Mouse (Mus musculus): ENCODE measurements at regions not wholly inside any gene's neighbourhood (a gene's known extent, or its start where the extent isn't known, plus 50 kb on each side); places are given as distances from the start of the nearest gene placed in this dataset.

GRCm38 (mm10) chr8:49236021-49236821 lies 392.5 kb upstream of the Tenm3 start:
- DNase-seq, result no peak

GRCm38 (mm10) chr8:49223841-49224420 lies 380.2 kb upstream of the Tenm3 start:
- no peak for DNase-seq

GRCm38 (mm10) chr8:49195333-49195640 lies 351.5 kb upstream of the Tenm3 start:
- no peak for DNase-seq

- DNase-seq, result no peak
Measured at GRCm38 (mm10) chr8:49194592-49195332, 351.0 kb upstream of the Tenm3 start.

- DNase-seq, result no peak
Measured at GRCm38 (mm10) chr8:49186853-49187252, 343.1 kb upstream of the Tenm3 start.

- DNase-seq, result no peak
Measured at GRCm38 (mm10) chr8:49175386-49175785, 331.6 kb upstream of the Tenm3 start.

- DNase-seq, result no peak
Measured at GRCm38 (mm10) chr8:49174956-49175355, 331.2 kb upstream of the Tenm3 start.

GRCm38 (mm10) chr8:49159318-49159717 lies 315.6 kb upstream of the Tenm3 start:
- no peak for DNase-seq

GRCm38 (mm10) chr8:49158201-49158600 lies 314.4 kb upstream of the Tenm3 start:
- no peak for DNase-seq

GRCm38 (mm10) chr8:49136503-49137044 lies 292.8 kb upstream of the Tenm3 start:
- DNase-seq, result no peak

- DNase-seq, result no peak
Measured at GRCm38 (mm10) chr8:49109095-49109494, 265.3 kb upstream of the Tenm3 start.

- DNase-seq, result no peak
Measured at GRCm38 (mm10) chr8:49108665-49109064, 264.9 kb upstream of the Tenm3 start.

- no peak for DNase-seq
Measured at GRCm38 (mm10) chr8:49106531-49106930, 262.8 kb upstream of the Tenm3 start.

- DNase-seq, result no peak
Measured at GRCm38 (mm10) chr8:49101156-49101555, 257.4 kb upstream of the Tenm3 start.

GRCm38 (mm10) chr8:49084191-49084875 lies 240.6 kb upstream of the Tenm3 start:
- DNase-seq, result no peak

- DNase-seq, result no peak
Measured at GRCm38 (mm10) chr8:49069451-49069850, 225.7 kb upstream of the Tenm3 start.

GRCm38 (mm10) chr8:49063256-49063655 lies 219.5 kb upstream of the Tenm3 start:
- no peak for DNase-seq

GRCm38 (mm10) chr8:49043236-49043635 lies 199.5 kb upstream of the Tenm3 start:
- DNase-seq, result no peak

- no peak for DNase-seq
Measured at GRCm38 (mm10) chr8:49035970-49036700, 192.4 kb upstream of the Tenm3 start.

GRCm38 (mm10) chr8:49035519-49035918 lies 191.8 kb upstream of the Tenm3 start:
- peak; percentile 12 for DNase-seq

- DNase-seq, result no peak
Measured at GRCm38 (mm10) chr8:49030255-49030654, 186.5 kb upstream of the Tenm3 start.

- no peak for DNase-seq
Measured at GRCm38 (mm10) chr8:49017741-49018140, 174.0 kb upstream of the Tenm3 start.

Measured in gastrocnemius, postnatal 10 days (tissue).